Mouse (Mus musculus): Measurements from ENCODE around the gene Chd3.
A peak's percentile ranks its signal among the peaks of the same experiment; 100 is the strongest.

Chd3 gene

GRCm38 (mm10) chr11:69364376-69364775, 4.8 kb downstream of the Chd3 start:
- DNase-seq = no peak

- DNase-seq = no peak
Observed at GRCm38 (mm10) chr11:69362479-69362878, 6.7 kb downstream of the Chd3 start.

- peak; percentile 28 for DNase-seq
Observed at GRCm38 (mm10) chr11:69362021-69362420, 7.2 kb downstream of the Chd3 start.

- DNase-seq = no peak
Observed at GRCm38 (mm10) chr11:69357690-69358089, 11.5 kb downstream of the Chd3 start.

- DNase-seq = no peak
Observed at GRCm38 (mm10) chr11:69356544-69356943, 12.7 kb downstream of the Chd3 start.

GRCm38 (mm10) chr11:69346441-69346840, 22.8 kb downstream of the Chd3 start:
- no peak for DNase-seq

- peak; percentile 83 for DNase-seq
Observed at GRCm38 (mm10) chr11:69340161-69341131, 28.8 kb downstream of the Chd3 start, which contains the start of gene Rnf227. Rnf227 (plus strand) TSS chr11:69340461.

GRCm38 (mm10) chr11:69334796-69335195, 34.4 kb downstream of the Chd3 start:
- DNase-seq = no peak

- DNase-seq = no peak
Observed at GRCm38 (mm10) chr11:69333922-69334321, 35.3 kb downstream of the Chd3 start.

- peak; percentile 31 for DNase-seq
Observed at GRCm38 (mm10) chr11:69332713-69333253, 36.4 kb downstream of the Chd3 start.

- peak; percentile 84 for DNase-seq
Observed at GRCm38 (mm10) chr11:69331929-69332405, 37.2 kb downstream of the Chd3 start.

GRCm38 (mm10) chr11:69331152-69331551, 38.1 kb downstream of the Chd3 start:
- DNase-seq = no peak

- DNase-seq = no peak
Observed at GRCm38 (mm10) chr11:69328517-69328916, 40.7 kb downstream of the Chd3 start.

- no peak for DNase-seq
Observed at GRCm38 (mm10) chr11:69327648-69328047, 41.6 kb downstream of the Chd3 start.

GRCm38 (mm10) chr11:69327157-69327442, 42.1 kb downstream of the Chd3 start:
- DNase-seq = no peak

- peak; percentile 67 for DNase-seq
Observed at GRCm38 (mm10) chr11:69326408-69327156, 42.6 kb downstream of the Chd3 start.

- peak; percentile 89 for DNase-seq
Observed at GRCm38 (mm10) chr11:69325628-69326407, 43.4 kb downstream of the Chd3 start, which contains the start of gene Kcnab3. Kcnab3 (plus strand) TSS chr11:69326258.

- no peak for DNase-seq
Observed at GRCm38 (mm10) chr11:69324749-69325148, 44.5 kb downstream of the Chd3 start.

GRCm38 (mm10) chr11:69323667-69324111, 45.5 kb downstream of the Chd3 start, which contains the start of the genes Cntrob and Trappc1:
Cntrob (minus strand) TSS chr11:69323775.
Trappc1 (plus strand) TSS chr11:69323980.
- peak; percentile 99 for DNase-seq

GRCm38 (mm10) chr11:69322693-69323471, 46.3 kb downstream of the Chd3 start:
- peak; percentile 51 for DNase-seq

- DNase-seq = no peak
Observed at GRCm38 (mm10) chr11:69322010-69322409, 47.2 kb downstream of the Chd3 start.
